In the genomic region with DNA sequence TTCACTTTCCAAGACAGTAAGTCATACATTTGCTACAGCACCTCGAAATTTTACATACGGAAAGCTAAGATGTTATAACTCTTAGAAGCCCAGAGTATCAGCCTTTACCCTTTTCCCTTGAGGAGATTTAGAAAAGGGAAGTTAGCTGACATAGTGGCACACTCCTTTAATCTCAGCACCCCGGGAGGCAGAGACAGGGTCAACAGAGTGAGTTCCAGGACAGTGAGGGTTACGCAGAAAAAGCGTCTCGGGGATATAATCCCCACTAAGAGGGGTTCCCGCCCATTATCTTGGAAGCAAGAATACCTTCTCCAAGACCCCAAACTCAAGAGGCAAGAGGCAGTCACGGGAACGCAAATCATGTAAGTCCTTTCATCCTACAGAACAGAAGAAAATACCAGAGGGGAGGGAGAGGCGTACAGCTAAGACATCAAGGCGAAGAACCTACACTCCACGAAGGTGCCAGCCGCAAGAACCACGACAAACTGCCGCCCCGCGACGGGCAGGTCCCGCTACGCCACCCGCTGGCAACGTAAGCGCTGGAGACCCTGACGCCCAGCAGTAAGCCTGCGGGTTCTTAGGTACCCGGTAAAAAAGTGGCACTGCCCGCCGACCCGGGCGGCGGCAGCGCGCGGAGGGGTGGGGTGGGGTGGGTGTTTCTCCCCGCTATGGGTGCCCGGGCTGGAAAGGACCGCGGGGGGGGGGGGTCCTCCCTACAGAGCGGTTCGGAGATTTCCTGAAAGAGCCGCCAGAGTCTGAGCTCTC, we compare ENCODE assay signal across 7 mouse cellular contexts. TPM values are rescaled to one million over a fixed set of nuclear protein-coding genes. Genes with fewer than 3 reads are reported as not detected.
DNase-seq lines count a peak whose midpoint lies in the region; ATAC-seq and TF ChIP-seq lines count a peak whose summit lies in the region.

No protein-coding gene starts in this region.

- no peaks in the 10 kb centered on the region for H3K9me3 ChIP-seq in G1E (replicated peaks)
- H3K9me3 ChIP-seq in hindbrain, embryonic 12.5 days (replicated peaks) = no peaks in the 10 kb centered on the region

- peak overlapping the region; percentile 91 for H3K4me2 ChIP-seq in hindbrain, embryonic 12.5 days (replicated peaks)

- H3K9ac ChIP-seq in hindbrain, embryonic 12.5 days = peak overlapping the region; percentile 92

- H3K27ac ChIP-seq in hindbrain, embryonic 12.5 days = peak overlapping the region; percentile 84

- intact Hi-C loops in left cerebral cortex, postnatal 4 days (cut with DNase I) = no loop called here

- no peak for TF ChIP-seq CTCF in G1E (IDR thresholded peaks at IDR 0.05; ENCODE audit: low read depth, low read length)

- H3K36me3 ChIP-seq in G1E (replicated peaks) = peaks cover 35% of the 10 kb centered on the region
- 0 out of 2 replicates have a peak, but pooled peaks cover 6% of the 10 kb centered on the region for H3K36me3 ChIP-seq in hindbrain, embryonic 12.5 days

- H3K4me1 ChIP-seq in G1E (ENCODE audit: insufficient read depth, low read depth, low read length) = peaks cover 43% of the 10 kb centered on the region
- H3K4me1 ChIP-seq in hindbrain, embryonic 12.5 days = peaks cover 18% of the 10 kb centered on the region

- peaks cover 8% of the 10 kb centered on the region; the same call in 1 of the 2 replicates for H3K27me3 ChIP-seq in G1E (ENCODE audit: insufficient read depth, low read length)
- no peaks in the 10 kb centered on the region for H3K27me3 ChIP-seq in hindbrain, embryonic 12.5 days

- ATAC-seq in G1E (ENCODE audit: extremely low read depth, insufficient number of reproducible peaks, low FRiP score, poor library complexity, severe bottlenecking) = no peak
- ATAC-seq in erythroblast, adult 5-6 weeks (replicated peaks; ENCODE audit: low FRiP score, poor library complexity, severe bottlenecking) = peak; percentile 65
- no peak for ATAC-seq in hindbrain, embryonic 12.5 days (ENCODE audit: low FRiP score)
- 0 out of 2 replicates have a peak, but pooled peaks have one; percentile 33 for ATAC-seq in megakaryocyte-erythroid progenitor cell, adult 5-6 weeks (replicated peaks; ENCODE audit: low FRiP score, low TSS enrichment, poor library complexity, severe bottlenecking)

- peak overlapping the region; percentile 99 for H3K4me3 ChIP-seq in G1E (ENCODE audit: low read depth, low read length)
- peak overlapping the region; percentile 94 for H3K4me3 ChIP-seq in hindbrain, embryonic 12.5 days

- DNase-seq in G1E (ENCODE audit: low spot score) = peak; percentile 27
- DNase-seq in adrenal gland, postnatal 14 days = peak; percentile 69
- DNase-seq in left cerebral cortex, postnatal 4 days = peak; percentile 23
- peak; percentile 19 to 49 for DNase-seq in spleen, postnatal 14 days (ENCODE audit: low spot score in 2 of 2)

- WGBS in hindbrain, embryonic 12.5 days = 4% methylated on average over 41 of the region's 41 CpGs

RNA-seq across cellular contexts. Expression of gene Wdr45b, which starts 0.7 kb away (rescaled TPM):
- total RNA-seq in G1E (2014; fragmentation: Nextera tagmentation) = 46.7 and 67.2 TPM in 2 replicates
- 36.9 and 42.0 TPM in 2 replicates for total RNA-seq in G1E (2017)
- polyA plus RNA-seq in G1E (2012) = 12.9 and 19.7 TPM in 2 replicates
- total RNA-seq in adrenal gland, postnatal 14 days (2021) = 53.3 and 54.3 TPM in 2 replicates
- total RNA-seq in erythroblast, adult 5-6 weeks (2015; ENCODE audit: low replicate concordance) = 10.6 and 14.4 TPM in 2 replicates
- 19.2 and 22.6 TPM in 2 replicates for total RNA-seq in erythroblast, adult 5-6 weeks (2017; ENCODE audit: low replicate concordance)
- 82.3 and 88.7 TPM in 2 replicates for polyA plus RNA-seq in hindbrain, embryonic 12.5 days (2016; fragmentation: Nextera tagmentation; extraction: Ambion mirVana)
- total RNA-seq in left cerebral cortex, postnatal 4 days (2021) = 10 to 100 TPM; 57.3 to 64.8 TPM
- 34.6 and 37.4 TPM in 2 replicates for total RNA-seq in megakaryocyte-erythroid progenitor cell, adult 5-6 weeks (2014; fragmentation: Nextera tagmentation)
- total RNA-seq in megakaryocyte-erythroid progenitor cell, adult 5-6 weeks (2017) = 33.6 and 41.1 TPM in 2 replicates

RNA-seq across cellular contexts. Expression of gene Rab40b, which starts 34.5 kb away (rescaled TPM):
- total RNA-seq in G1E (2014; fragmentation: Nextera tagmentation) (not detected in 2 replicates), G1E (2017) (0.46 TPM in 1 of 2 replicates, not detected in the other)
- polyA plus RNA-seq in G1E (2012) = not detected in 2 replicates
- 3.9 and 4.9 TPM in 2 replicates for total RNA-seq in adrenal gland, postnatal 14 days (2021)
- not detected in 2 replicates for total RNA-seq in erythroblast, adult 5-6 weeks (2015; ENCODE audit: low replicate concordance)
- not detected in 2 replicates for total RNA-seq in erythroblast, adult 5-6 weeks (2017; ENCODE audit: low replicate concordance)
- polyA plus RNA-seq in hindbrain, embryonic 12.5 days (2016; fragmentation: Nextera tagmentation; extraction: Ambion mirVana) = 6.7 and 7.2 TPM in 2 replicates
- 10 to 100 TPM; 13.6 to 16.4 TPM for total RNA-seq in left cerebral cortex, postnatal 4 days (2021)
- 2.2 TPM in 1 of 2 replicates, not detected in the other for total RNA-seq in megakaryocyte-erythroid progenitor cell, adult 5-6 weeks (2014; fragmentation: Nextera tagmentation)
- 0.19 and 1.4 TPM in 2 replicates for total RNA-seq in megakaryocyte-erythroid progenitor cell, adult 5-6 weeks (2017)

Comparison
In these comparisons a context has a peak if more than half of its experiments do, and no peak if none do; other contexts are left out.
1. ATAC-seq: peak in erythroblast, adult 5-6 weeks (single experiment) and megakaryocyte-erythroid progenitor cell, adult 5-6 weeks (single experiment); none in G1E (single experiment) and hindbrain, embryonic 12.5 days (single experiment).
2. Peak in every context shown above with its lines, with median percentiles within 50 percentile points of each other: DNase-seq.